In the genomic region with DNA sequence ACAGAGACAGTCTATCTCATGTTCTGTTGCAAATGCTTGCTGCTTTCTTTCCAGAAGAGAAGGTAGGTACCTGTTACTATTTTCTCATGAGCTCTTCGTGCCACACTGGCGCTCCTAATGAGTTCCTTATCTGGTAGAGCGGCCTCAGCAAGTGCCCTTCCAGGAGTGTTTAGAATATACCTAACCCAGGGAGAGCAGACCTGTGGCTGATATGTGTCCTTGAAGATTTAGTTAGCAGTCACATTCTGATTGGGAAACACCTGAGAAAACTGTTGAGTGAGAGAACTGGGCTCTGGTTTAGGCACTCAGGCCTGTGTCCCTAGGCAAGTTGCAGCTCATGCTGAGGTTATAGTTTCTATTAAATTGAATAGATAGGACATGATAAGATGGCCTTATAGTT, we compare ENCODE assay signal across 15 mouse cellular contexts. TPM values are rescaled to one million over a fixed set of nuclear protein-coding genes. Genes with fewer than 3 reads are reported as not detected.
DNase-seq lines count a peak whose midpoint lies in the region; ATAC-seq and TF ChIP-seq lines count a peak whose summit lies in the region.
"Had no signal": no experiment of that assay in that cellular context is flagged by ENCODE, and none has a peak within 500 bp of the region (broad histone marks: within the 10 kb centered on the region; RNA-seq: fewer than 3 reads in every experiment).

No protein-coding gene starts in this region.

- no peak for DNase-seq in heart, adult 2 months
- DNase-seq in heart, adult 11 months, result no peak
- DNase-seq in lung, adult 18-20 months, result no peak
- no peak for DNase-seq in urinary bladder, postnatal 10 days (ENCODE audit: low spot score)
- DNase-seq in layer of hippocampus, adult 18-20 months (ENCODE audit: low spot score in 2 of 2), result no peak
- DNase-seq: adrenal gland, adult 2 months; kidney, postnatal 14 days; thymus, postnatal 4 days had no signal

- peaks cover 12% of the 10 kb centered on the region for H3K79me2 ChIP-seq in heart, adult 2 months (replicated peaks; ENCODE audit: control insufficient read depth, insufficient read depth, low read length)

- 45% methylated on average over 3 of the region's 3 CpGs for WGBS in heart, adult 2 months
- WGBS in lung, embryonic 16.5 days, result 41% methylated on average over 3 of the region's 3 CpGs
- 20% methylated on average over 3 of the region's 3 CpGs for WGBS in liver, embryonic 15.5 days (ENCODE audit: insufficient replicate concordance)

- H3K4me3 ChIP-seq in heart, adult 2 months, result no peak overlapping the region
- no peak overlapping the region for H3K4me3 ChIP-seq in lung, embryonic 16.5 days (ENCODE audit: low read length)
- no peak overlapping the region for H3K4me3 ChIP-seq in bone marrow macrophage, adult 2 months (ENCODE audit: insufficient read depth, low read length)
- H3K4me3 ChIP-seq in liver, embryonic 15.5 days (replicated peaks), result no peak overlapping the region
- H3K4me3 ChIP-seq: hindbrain, embryonic 15.5 days; lung, embryonic 15.5 days had no signal

- intact Hi-C loops in heart, adult 2 months (cut with DNase I), result no loop called here

- H3K4me1 ChIP-seq in heart, adult 2 months (ENCODE audit: control insufficient read depth, insufficient read depth, low read length), result peaks cover 40% of the 10 kb centered on the region
- H3K4me1 ChIP-seq in lung, embryonic 16.5 days (replicated peaks; ENCODE audit: control insufficient read depth, insufficient read depth, low read length), result peaks cover 59% of the 10 kb centered on the region
- peaks cover 73% of the 10 kb centered on the region for H3K4me1 ChIP-seq in bone marrow macrophage, adult 2 months (ENCODE audit: control insufficient read depth, insufficient read depth, low read length)
- peaks cover 96% of the 10 kb centered on the region for H3K4me1 ChIP-seq in liver, embryonic 15.5 days (replicated peaks)

- H3K9ac ChIP-seq in heart, adult 2 months (ENCODE audit: low read depth, low read length), result no peak overlapping the region
- no peak overlapping the region for H3K9ac ChIP-seq in lung, embryonic 16.5 days (ENCODE audit: low read length)
- H3K9ac ChIP-seq in liver, embryonic 15.5 days, result no peak overlapping the region
- H3K9ac ChIP-seq: hindbrain, embryonic 15.5 days; lung, embryonic 15.5 days had no signal

- ATAC-seq in lung, embryonic 16.5 days (ENCODE audit: low read depth), result no peak
- no peak for ATAC-seq in liver, embryonic 15.5 days (ENCODE audit: insufficient read depth)
- ATAC-seq: forebrain, embryonic 16.5 days had no signal

- TF ChIP-seq CTCF in heart, adult 2 months (IDR thresholded peaks at IDR 0.05), result no peak
- TF ChIP-seq CTCF in bone marrow macrophage, adult 2 months (IDR thresholded peaks at IDR 0.05; ENCODE audit: low read depth, low read length), result no peak

- no peaks in the 10 kb centered on the region for H3K9me3 ChIP-seq in lung, embryonic 16.5 days (ENCODE audit: control insufficient read depth, low read length)
- H3K9me3 ChIP-seq in liver, embryonic 15.5 days (replicated peaks), result no peaks in the 10 kb centered on the region
- H3K9me3 ChIP-seq: hindbrain, embryonic 15.5 days; lung, embryonic 15.5 days had no signal

- peaks cover 79% of the 10 kb centered on the region for H3K36me3 ChIP-seq in heart, adult 2 months (ENCODE audit: control insufficient read depth, insufficient read depth, low read length)
- no peaks in the 10 kb centered on the region for H3K36me3 ChIP-seq in lung, embryonic 16.5 days (ENCODE audit: control insufficient read depth, insufficient read depth, low read length)
- no peaks in the 10 kb centered on the region; the same call in 1 of the 2 replicates for H3K36me3 ChIP-seq in liver, embryonic 15.5 days (replicated peaks)
- H3K36me3 ChIP-seq: hindbrain, embryonic 15.5 days; lung, embryonic 15.5 days had no signal

- H3K27me3 ChIP-seq in heart, adult 2 months (ENCODE audit: control insufficient read depth, insufficient read depth, low read length), result no peaks in the 10 kb centered on the region
- no peaks in the 10 kb centered on the region for H3K27me3 ChIP-seq in lung, embryonic 16.5 days (ENCODE audit: control insufficient read depth, insufficient read depth, low read depth, low read length)
- no peaks in the 10 kb centered on the region for H3K27me3 ChIP-seq in liver, embryonic 15.5 days
- H3K27me3 ChIP-seq: hindbrain, embryonic 15.5 days; lung, embryonic 15.5 days had no signal

- H3K27ac ChIP-seq in heart, adult 2 months, result peak overlapping the region; percentile 72
- peak overlapping the region; percentile 37 for H3K27ac ChIP-seq in lung, embryonic 16.5 days (ENCODE audit: low read length)
- H3K27ac ChIP-seq in bone marrow macrophage, adult 2 months (ENCODE audit: insufficient read depth, low read depth, low read length), result 0 out of 2 replicates have a peak overlapping the region, but pooled peaks have one; percentile 6
- H3K27ac ChIP-seq in liver, embryonic 15.5 days (replicated peaks), result peak overlapping the region; percentile 56
- H3K27ac ChIP-seq: lung, embryonic 15.5 days had no signal

- TF ChIP-seq POLR2A in heart, adult 2 months (IDR thresholded peaks at IDR 0.05; ENCODE audit: insufficient read depth, low read depth, low read length), result no peak
- no peak for TF ChIP-seq POLR2A in bone marrow macrophage, adult 2 months (IDR thresholded peaks at IDR 0.05; ENCODE audit: borderline replicate concordance, low read depth, low read length)

- no peak for TF ChIP-seq EP300 in heart, adult 2 months (IDR thresholded peaks at IDR 0.05; ENCODE audit: insufficient read depth, low read depth, low read length)

- no peak overlapping the region for H3K4me2 ChIP-seq in lung, embryonic 16.5 days (ENCODE audit: low read depth, low read length)
- H3K4me2 ChIP-seq in liver, embryonic 15.5 days, result peak overlapping the region; percentile 6
- H3K4me2 ChIP-seq: hindbrain, embryonic 15.5 days; lung, embryonic 15.5 days had no signal

RNA-seq across cellular contexts. Expression of a gene that starts 25.6 kb away (rescaled TPM):
- 10 to 100 TPM; 67.4 to 78.6 TPM for total RNA-seq in heart, adult 2 months (2021)
- polyA plus RNA-seq in heart, adult 2 months (2012; rRNA removed), result 50.1 and 75.8 TPM in 2 replicates
- 21.9 and 22.8 TPM in 2 replicates for polyA plus RNA-seq in lung, embryonic 16.5 days (2015; fragmentation: Nextera tagmentation; extraction: Ambion mirVana)
- 144 and 157 TPM in 2 replicates for polyA plus RNA-seq in bone marrow macrophage, adult 2 months (2012; ENCODE audit: insufficient read depth, insufficient read length, missing spikeins)
- polyA plus RNA-seq in liver, embryonic 15.5 days (2015; fragmentation: Nextera tagmentation; extraction: Ambion mirVana), result 13.7 and 15.8 TPM in 2 replicates
- 10 to 100 TPM; 64.0 to 76.3 TPM for total RNA-seq in layer of hippocampus, adult 18-20 months (2021)

RNA-seq across cellular contexts. Expression of a gene that starts 55.4 kb away (rescaled TPM):
- under 1 TPM in 1 of 2 experiments, not detected in 1; 0.05 TPM for total RNA-seq in heart, adult 2 months (2021)
- not detected in 2 replicates for polyA plus RNA-seq in heart, adult 2 months (2012; rRNA removed)
- 0.06 TPM in 1 of 2 replicates, not detected in the other for polyA plus RNA-seq in lung, embryonic 16.5 days (2015; fragmentation: Nextera tagmentation; extraction: Ambion mirVana)
- polyA plus RNA-seq in bone marrow macrophage, adult 2 months (2012; ENCODE audit: insufficient read depth, insufficient read length, missing spikeins), result not detected in 2 replicates
- polyA plus RNA-seq in liver, embryonic 15.5 days (2015; fragmentation: Nextera tagmentation; extraction: Ambion mirVana), result not detected in 2 replicates
- 10 to 100 TPM; 16.2 to 16.3 TPM for total RNA-seq in layer of hippocampus, adult 18-20 months (2021)
- total RNA-seq: monocyte, adult 5-6 weeks had no signal
- polyA plus RNA-seq: adrenal gland, adult 2 months had no signal

Comparison
In these comparisons a context has a peak if more than half of its experiments do, and no peak if none do; other contexts are left out.
1. H3K27ac ChIP-seq: peak in every context shown above with its lines; median percentile 72 in heart, adult 2 months; 56 in liver, embryonic 15.5 days; 37 in lung, embryonic 16.5 days; 6 in bone marrow macrophage, adult 2 months.